Mouse (Mus musculus): ENCODE data around the gene Clic4. TPM values are rescaled to one million over a fixed set of nuclear protein-coding genes. Genes with fewer than 3 reads are reported as not detected.

The Clic4 gene
- total RNA-seq, 2 experiments from 2014 or later: 29.5 to 34.3 TPM

DNA sequence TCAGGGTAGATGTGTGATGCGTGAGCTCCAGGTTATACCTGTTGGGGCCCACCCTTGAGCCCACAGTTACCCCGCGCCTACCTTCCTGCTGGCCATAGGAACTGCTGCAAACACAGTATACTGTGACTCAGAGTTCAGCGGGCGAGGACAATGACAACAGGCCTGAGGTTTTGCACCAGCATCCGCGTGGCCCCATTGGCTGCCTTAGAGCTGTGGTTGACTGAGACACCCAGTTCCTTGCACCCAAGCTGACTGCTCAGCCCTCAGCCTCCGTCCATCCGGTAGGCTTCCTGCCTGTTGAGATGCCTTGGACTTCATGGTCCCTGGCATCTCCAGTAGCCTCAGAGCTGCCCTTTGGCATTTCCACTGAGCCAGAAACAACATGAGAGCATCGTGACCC, 103.5 kb downstream of the Clic4 start:
- no peak for DNase-seq (ENCODE audit: extremely low spot score in 1 of 2, low spot score in 2 of 2)
- Histone ChIP-seq H3K4me3 (no peak overlapping the region), H3K27ac (no peak overlapping the region)
- TF ChIP-seq CTCF (IDR thresholded peaks at IDR 0.05): no peak
- intact Hi-C loops (cut with DNase I): no loop called here

DNA sequence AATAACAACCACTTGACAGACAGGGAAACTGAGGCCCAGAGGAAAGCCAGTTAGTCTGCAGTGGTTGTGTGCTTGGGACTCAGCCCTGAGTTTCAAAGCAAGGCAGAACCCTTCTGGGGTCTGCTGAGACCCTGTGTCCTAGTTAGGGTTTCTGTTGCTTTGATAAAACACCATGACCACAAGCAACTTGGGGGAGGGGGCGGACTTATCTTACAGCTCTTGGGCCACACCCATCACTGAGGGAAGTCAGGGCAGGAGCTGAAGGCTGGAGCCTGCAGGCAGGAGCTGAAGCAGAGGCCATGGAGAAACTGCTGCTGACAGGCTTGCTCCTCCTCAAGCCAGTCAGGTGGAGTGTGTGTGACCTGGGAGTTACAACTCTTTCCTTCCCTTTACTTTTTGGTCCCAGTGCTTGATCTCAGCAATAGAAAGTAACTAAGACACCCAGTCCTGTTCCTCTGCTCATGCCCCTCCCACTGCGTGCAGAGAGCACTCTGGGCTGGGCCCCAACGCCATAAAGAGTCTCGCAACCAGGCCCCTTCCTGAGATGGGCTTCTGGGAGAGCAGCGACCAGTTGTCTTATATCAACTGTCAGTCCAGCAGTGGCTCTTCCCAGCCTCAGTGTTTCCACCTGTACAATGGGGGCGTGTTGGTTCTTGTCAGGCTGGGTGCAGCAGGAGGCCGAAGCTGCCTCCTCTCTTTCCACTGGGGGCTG, 104.6 kb downstream of the Clic4 start:
- DNase-seq (ENCODE audit: extremely low spot score in 1 of 2, low spot score in 2 of 2): no peak
- no peak overlapping the region for H3K4me3 ChIP-seq
- no peak for TF ChIP-seq CTCF (IDR thresholded peaks at IDR 0.05)
- intact Hi-C loops (cut with DNase I): no loop called here
- H3K27ac ChIP-seq: no peak overlapping the region

DNA sequence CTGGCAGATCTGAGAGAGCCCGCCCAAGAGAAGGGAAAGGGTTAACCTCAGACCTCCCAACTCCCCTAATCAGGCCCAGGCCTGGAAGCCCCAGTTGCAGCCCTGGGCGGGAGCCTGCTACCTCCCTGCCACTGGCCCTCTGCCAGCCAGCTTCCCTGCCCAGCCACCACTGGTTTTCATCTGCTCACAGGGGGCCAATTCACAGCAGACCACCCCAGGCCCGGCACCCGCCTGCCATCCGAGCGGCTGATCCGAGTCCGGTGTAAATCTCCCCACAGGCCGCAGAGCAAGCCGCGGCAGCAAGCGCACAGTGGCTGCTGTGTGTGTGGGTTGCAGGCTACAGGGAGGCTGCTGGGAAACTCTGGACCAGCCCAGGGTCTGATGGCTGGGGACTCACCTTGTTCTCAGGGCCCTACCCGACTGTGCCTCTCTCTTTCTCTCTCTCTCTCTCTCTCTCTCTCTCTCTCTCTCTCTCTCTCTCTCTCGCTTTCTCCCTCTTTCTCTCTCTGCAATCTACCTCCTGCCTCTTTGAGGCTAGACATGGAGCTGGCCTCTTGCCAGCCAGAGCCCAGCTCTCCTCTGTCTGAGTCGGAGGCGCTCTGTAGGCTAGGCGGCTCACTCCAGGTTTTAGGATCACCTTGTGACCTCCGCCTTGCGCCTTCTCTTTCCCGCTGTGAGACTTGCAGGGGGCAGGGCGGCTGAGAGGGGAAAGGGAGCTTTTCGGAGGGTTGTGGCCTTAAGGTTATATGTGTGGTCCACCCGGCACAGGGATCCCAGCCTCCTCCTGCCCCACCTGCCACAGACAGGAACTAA, 106.0 kb downstream of the Clic4 start:
- TF ChIP-seq CTCF (IDR thresholded peaks at IDR 0.05): no peak
- Histone ChIP-seq H3K4me3 (no peak overlapping the region), H3K27ac (no peak overlapping the region)
- no peak for DNase-seq (ENCODE audit: extremely low spot score in 1 of 2, low spot score in 2 of 2)
- intact Hi-C loops (cut with DNase I): no loop called here

DNA sequence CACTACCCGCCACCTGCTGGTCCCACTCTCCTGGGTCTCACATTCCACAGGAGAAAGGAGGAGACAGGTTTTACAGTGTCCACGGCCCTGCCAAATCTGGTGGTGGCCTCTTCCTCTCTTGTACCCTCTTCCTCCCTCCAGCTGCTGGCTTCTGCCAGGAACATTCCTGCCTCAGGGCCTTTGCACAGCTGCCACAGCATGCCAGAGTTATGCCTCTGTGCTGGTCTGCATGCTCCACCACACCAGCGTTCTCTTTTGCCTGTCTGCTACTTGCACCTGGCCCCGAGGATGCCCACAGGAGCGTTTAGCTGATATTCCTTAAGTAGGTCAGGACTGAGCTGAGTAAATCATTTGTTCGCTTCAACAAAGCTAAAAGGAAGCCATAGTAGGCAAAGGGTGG, 106.9 kb downstream of the Clic4 start:
- Histone ChIP-seq H3K27ac (no peak overlapping the region), H3K4me3 (no peak overlapping the region)
- intact Hi-C loops (cut with DNase I): no loop called here
- TF ChIP-seq CTCF (IDR thresholded peaks at IDR 0.05): no peak
- DNase-seq (ENCODE audit: extremely low spot score in 1 of 2, low spot score in 2 of 2): no peak

Other genes starting within 250 kb of the Clic4 start
- under 1 TPM in 1 of 2 experiments, not detected in 1; 0.14 TPM for gene Runx3, start 152.2 kb downstream of the Clic4 start, total RNA-seq (2021)
- gene Srrm1, start 80.5 kb upstream of the Clic4 start, total RNA-seq (2021): 100 to 1,000 TPM; 133 to 139 TPM
- 1 to 10 TPM in 1 of 2 experiments, under 1 TPM in 1; 0.65 to 1.6 TPM for gene Ncmap, start 125.4 kb upstream of the Clic4 start, total RNA-seq (2021)
- 10 to 100 TPM; 24.4 to 30.8 TPM for gene Rcan3, start 161.0 kb upstream of the Clic4 start, total RNA-seq (2021)
- 1 to 10 TPM in 1 of 2 experiments, under 1 TPM in 1; 0.57 to 1.7 TPM for gene Stpg1, start 222.0 kb upstream of the Clic4 start, total RNA-seq (2021)
- gene Nipal3, start 222.2 kb upstream of the Clic4 start, total RNA-seq (2021): 10 to 100 TPM; 93.9 to 94.9 TPM